Mouse (Mus musculus): ENCODE results near the gene Trim69.

Gene Trim69

GRCm38 (mm10) chr2:122153681-122154365, 6.7 kb upstream of the Trim69 start:
- DNase-seq = no peak

- no peak for DNase-seq
Observed at GRCm38 (mm10) chr2:122154479-122154878, 6.0 kb upstream of the Trim69 start.

GRCm38 (mm10) chr2:122155292-122155691, 5.2 kb upstream of the Trim69 start:
- DNase-seq = no peak

- peak; percentile 57 for DNase-seq
Observed at GRCm38 (mm10) chr2:122156051-122156700, 4.3 kb upstream of the Trim69 start.

GRCm38 (mm10) chr2:122157561-122157960, 2.9 kb upstream of the Trim69 start:
- DNase-seq = no peak

GRCm38 (mm10) chr2:122158362-122158802, 2.1 kb upstream of the Trim69 start:
- peak; percentile 35 for DNase-seq

- no peak for DNase-seq
Observed at GRCm38 (mm10) chr2:122159667-122160066, 833 bp upstream of the Trim69 start.

- no peak for DNase-seq
Observed at GRCm38 (mm10) chr2:122161542-122161941, 1.0 kb downstream of the Trim69 start.

- no peak for DNase-seq
Observed at GRCm38 (mm10) chr2:122162529-122162928, 2.0 kb downstream of the Trim69 start.

- no peak for DNase-seq
Observed at GRCm38 (mm10) chr2:122163430-122164195, 3.1 kb downstream of the Trim69 start.

- peak; percentile 34 for DNase-seq
Observed at GRCm38 (mm10) chr2:122164293-122164692, 3.8 kb downstream of the Trim69 start.

GRCm38 (mm10) chr2:122171292-122171691, 10.8 kb downstream of the Trim69 start:
- DNase-seq = no peak

- no peak for DNase-seq
Observed at GRCm38 (mm10) chr2:122172188-122172587, 11.7 kb downstream of the Trim69 start.

GRCm38 (mm10) chr2:122180051-122180822, 19.7 kb downstream of the Trim69 start:
- no peak for DNase-seq

GRCm38 (mm10) chr2:122185086-122185485, 24.6 kb downstream of the Trim69 start:
- DNase-seq = no peak

GRCm38 (mm10) chr2:122186106-122186505, 25.6 kb downstream of the Trim69 start, which contains the start of the genes Patl2 and Terb2:
Patl2 (minus strand) TSS chr2:122186189.
Terb2 (plus strand) TSS chr2:122186272.
- no peak for DNase-seq

- DNase-seq = no peak
Observed at GRCm38 (mm10) chr2:122186751-122187150, 26.3 kb downstream of the Trim69 start.

GRCm38 (mm10) chr2:122191849-122192248, 31.3 kb downstream of the Trim69 start:
- no peak for DNase-seq

GRCm38 (mm10) chr2:122194509-122194929, 34.0 kb downstream of the Trim69 start:
- DNase-seq = peak; percentile 39

- no peak for DNase-seq
Observed at GRCm38 (mm10) chr2:122201501-122201900, 41.0 kb downstream of the Trim69 start.

- DNase-seq = no peak
Observed at GRCm38 (mm10) chr2:122206440-122207107, 46.1 kb downstream of the Trim69 start.
